Mouse (Mus musculus): Measurements from ENCODE around the gene Fam122a.

Fam122a gene

GRCm38 (mm10) chr19:24428011-24428410 lies 49.1 kb downstream of the Fam122a start:
- DNase-seq (ENCODE audit: low spot score) = no peak

GRCm38 (mm10) chr19:24427258-24427657 lies 49.9 kb downstream of the Fam122a start:
- no peak for DNase-seq (ENCODE audit: low spot score)

- no peak for DNase-seq (ENCODE audit: low spot score)
Measured at GRCm38 (mm10) chr19:24426759-24427181, 50.4 kb downstream of the Fam122a start.
